Mouse (Mus musculus) heart, adult 2 months (tissue): ENCODE measurements around the gene Map3k5.

Experiments used
- CTCF ChIP-seq: fragments of 200-600 bp; IDR thresholded peaks from 2 replicates; pipeline ENCODE4 v1.8.1; 2022; ENCODE audit warnings: antibody characterized with exemption, mild to moderate bottlenecking, moderate library complexity
- EP300 ChIP-seq: fragments of 200-500 bp; IDR thresholded peaks from 2 replicates; pipeline ENCODE4 v1.6.1; 2011; ENCODE audit warnings: low read depth, low read length, control low read depth; ENCODE audit not compliant: insufficient read depth

DNA sequence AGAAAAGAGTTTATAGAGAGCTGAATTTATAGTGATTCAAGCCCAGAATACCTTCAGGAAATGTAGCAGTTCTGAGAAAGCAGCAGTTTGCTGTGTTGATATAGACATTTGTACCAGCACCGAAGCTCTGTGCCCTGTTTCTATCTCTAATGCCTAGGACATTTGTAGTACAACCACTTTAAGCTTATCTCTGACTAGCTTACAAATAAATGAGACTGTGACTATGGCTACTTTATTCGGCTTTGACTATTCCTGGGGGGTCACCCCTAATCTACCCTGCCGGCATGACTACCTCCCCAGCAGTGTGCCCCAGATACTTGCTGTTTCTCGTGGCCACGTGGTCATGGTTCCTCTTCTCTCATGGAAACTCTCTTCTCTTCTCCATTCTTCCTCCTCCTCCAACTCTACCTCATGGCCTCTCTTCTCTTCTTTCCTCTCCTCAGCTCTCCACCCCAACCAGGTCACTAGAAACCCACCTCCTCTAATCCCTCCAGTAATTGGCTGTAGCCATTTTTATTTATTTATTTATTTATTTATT is 44.5 kb downstream of the Map3k5 start:
- TF ChIP-seq CTCF (no peak), EP300 (no peak)
